Mouse (Mus musculus) lung, postnatal 36 days (tissue): ENCODE data around the gene Hsd11b1.
"Not testable (repeated sequence)": the region's sequence is repeated elsewhere in the genome, so short reads cannot be mapped to it uniquely, and the experiment has no call there.

Experiments
- DNase-seq: peaks from one replicate; pipeline ENCODE4 v3.0.0; 2022; ENCODE audit warnings: mixed read lengths

The Hsd11b1 gene

DNA sequence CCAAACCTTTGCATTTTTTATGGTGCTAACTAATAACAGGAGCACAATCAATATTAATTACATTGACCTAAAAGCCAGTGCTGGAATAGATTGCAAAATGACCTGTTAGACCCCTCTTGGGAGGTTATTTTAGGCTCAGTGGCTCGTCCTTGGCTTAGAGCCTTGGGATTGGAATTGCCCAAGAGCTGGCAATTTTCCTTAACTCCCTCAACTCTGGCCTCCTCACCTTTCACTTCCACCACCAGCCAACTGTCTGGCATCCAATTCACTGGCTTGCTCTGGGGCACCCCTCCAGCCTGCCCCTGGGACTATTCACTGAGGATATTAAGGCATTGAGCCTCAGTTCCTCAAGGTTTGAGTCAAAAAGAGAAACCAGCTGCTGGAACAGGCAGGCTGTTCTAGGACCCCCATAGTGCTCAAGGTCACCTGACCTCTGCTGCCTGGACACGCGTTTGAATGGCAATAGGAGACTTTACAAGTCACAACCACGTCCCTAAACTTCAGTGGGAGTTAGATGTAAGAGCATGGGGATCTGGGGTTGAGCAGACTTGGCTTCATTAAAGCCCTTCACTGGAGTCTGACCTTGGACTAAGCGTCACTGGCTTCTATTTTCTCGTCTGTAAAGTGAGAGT is 14.7 kb upstream of the Hsd11b1 start:
- DNase-seq: peak; percentile 65

- DNase-seq: no peak
These were observed 10.7 kb upstream of the Hsd11b1 start for GRCm38 (mm10) chr1:193274407-193275071.

DNA sequence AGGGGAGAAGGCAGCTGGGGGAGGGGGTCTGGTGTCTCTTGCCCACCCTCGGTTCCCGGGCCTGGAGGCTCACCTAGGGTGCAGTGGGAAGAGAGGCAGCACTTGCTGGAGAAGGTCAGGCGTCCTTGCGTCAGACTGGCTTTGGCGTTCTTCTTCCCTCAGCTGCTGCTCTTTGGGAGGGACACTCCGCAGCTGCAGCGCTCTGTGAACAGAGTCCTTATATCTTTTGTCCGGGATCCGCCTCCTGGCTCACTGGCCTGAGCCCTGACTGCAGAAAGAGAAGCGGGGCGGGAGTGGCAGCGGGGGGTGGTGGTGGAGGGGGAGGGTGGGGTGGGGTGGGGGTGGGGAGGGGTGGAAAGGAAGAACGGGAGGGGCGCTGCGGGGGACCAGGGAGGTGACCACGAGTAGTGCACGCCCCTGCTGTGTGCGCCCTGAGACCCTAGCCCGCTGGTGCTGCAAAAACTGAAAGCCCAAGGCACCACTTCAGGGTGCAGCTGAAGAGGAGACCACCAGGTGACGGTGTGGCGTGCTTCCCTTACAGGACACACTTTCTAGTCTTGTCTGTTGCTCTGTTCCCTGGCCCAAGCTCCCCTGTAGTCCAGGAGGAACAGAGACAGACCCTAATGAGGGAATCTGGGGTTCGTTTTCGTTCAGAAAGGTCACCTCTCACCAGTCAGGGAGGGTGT is 9.2 kb upstream of the Hsd11b1 start, which contains the start of gene G0s2:
Gene G0s2, minus strand, starts transcription at position 302 of the 686 bp plus-strand sequence.
- peak; percentile 83 for DNase-seq

DNA sequence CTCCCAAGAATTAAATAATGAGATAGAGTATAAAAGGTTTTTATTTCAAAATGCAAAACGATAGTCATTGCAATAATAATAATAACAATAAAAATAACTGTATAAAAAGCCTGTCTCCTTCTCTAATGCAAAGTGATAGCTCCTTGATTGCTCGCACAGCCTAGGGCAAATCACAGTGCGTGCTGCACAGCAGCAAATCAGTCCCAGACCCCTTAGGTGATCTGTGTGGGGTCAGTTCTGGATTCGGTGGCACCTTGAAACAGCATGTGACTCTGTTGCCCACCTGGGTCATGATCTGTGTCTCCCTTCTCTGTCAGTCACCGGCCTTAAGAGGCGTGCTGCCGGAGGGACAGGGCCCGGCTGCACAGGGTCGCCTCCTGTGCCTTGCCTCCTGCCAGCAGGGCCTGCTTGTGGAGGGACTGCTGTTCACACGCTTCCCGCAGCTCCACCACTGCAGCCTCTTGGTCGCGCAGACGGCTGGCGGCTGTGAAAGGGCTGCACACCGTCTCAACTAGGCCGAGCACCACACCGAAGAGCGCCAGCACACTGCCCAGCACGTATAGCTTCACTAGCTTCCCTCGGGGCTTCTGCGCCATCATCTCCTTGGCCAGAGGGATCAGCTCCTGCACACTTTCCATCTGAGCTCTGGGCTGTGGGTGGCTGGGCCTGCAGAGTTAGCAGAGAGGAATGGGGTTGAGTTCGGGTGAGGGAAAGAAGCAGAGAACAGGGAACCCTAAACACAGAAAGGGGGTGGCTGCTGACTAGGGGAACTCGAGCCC is 8.5 kb upstream of the Hsd11b1 start:
- no peak for DNase-seq

GRCm38 (mm10) chr1:193270965-193271763 is 7.3 kb upstream of the Hsd11b1 start:
- DNase-seq: peak; percentile 61

- no peak for DNase-seq
These were observed 1.9 kb upstream of the Hsd11b1 start for GRCm38 (mm10) chr1:193265734-193266133.

DNA sequence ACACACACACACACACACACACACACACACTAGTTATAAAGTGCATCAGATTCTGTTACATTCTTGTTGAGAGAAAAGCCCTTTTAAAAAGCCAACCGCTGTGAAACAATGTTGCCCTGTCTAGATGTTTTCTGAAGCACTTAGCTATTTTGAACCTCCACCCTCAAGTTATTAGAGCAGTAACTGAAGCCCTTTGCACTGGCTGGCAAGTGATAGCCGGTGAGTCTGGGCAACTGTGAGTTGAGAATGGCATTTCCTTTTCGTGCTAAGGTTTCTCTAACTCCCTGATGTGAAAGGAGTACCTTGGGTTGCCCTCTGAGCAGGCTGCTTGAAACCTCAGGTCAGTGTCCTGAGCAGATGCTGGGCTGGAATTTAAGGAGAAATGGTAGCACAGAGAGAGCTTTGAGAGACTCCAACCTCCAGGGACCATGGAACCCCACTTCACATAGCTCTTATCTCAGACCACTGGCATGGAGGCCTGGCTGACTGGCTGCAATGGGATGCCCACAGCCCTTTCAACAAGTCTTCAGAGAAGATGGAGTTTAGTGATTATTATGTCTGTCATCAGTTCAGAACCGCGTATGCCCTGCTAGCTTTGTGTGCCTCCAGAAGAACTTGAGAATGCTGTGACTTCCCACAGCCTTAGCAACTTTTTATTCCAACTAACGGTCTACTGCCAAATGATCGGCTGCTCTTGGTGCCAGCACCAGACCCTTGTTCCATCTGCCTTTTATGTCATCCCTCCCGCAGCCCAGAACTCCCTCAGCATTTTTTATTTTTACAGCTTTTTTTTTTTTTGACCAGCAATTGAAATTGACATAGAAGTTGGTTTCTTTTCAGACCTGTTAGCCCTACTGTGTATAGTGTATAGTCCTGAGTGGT is 608 bp downstream of the Hsd11b1 start:
- no peak for DNase-seq

- peak; percentile 73 for DNase-seq
These were observed 1.9 kb downstream of the Hsd11b1 start for GRCm38 (mm10) chr1:193261897-193262548.

- no peak for DNase-seq
These were observed 4.3 kb downstream of the Hsd11b1 start for GRCm38 (mm10) chr1:193259559-193259958.

DNA sequence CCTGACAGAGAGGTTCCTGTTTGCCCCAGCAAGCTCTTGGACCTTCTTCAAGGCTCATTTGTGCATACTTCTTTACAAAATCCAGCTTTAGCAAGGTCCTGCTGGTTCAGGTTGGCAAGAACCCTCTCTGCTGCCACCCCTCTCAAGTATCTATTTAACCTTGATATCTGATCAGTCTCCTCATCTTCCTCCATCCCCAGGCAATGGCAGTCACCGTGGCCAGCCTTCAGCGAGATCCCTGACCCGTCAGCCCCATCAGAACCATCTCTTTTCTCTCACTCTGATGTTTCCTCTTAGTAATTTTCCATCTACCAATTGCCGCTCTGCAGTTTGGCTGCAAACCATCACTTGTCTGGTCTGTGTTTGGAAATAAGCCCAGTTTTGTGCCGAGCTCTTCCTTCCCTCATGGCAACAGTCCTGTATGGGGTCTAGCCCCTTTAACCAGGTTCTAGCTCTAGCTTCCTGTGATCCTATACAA is 7.2 kb downstream of the Hsd11b1 start:
- no peak for DNase-seq

DNA sequence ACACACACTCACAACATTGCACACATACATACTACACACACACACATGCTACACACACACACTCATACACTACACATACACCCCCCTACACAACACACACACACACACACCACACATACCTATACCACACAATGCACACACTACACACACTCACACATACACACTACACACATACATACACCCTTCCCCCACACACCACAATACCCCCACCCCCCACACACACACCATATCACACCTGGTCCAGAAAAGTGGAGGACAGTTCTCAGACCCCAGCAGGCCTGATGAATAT is 7.6 kb downstream of the Hsd11b1 start:
- DNase-seq: no peak

GRCm38 (mm10) chr1:193255488-193256288 is 8.2 kb downstream of the Hsd11b1 start:
- peak; percentile 86 for DNase-seq

- no peak for DNase-seq
These were observed 8.8 kb downstream of the Hsd11b1 start for GRCm38 (mm10) chr1:193255032-193255431.

GRCm38 (mm10) chr1:193253895-193254294 is 10.0 kb downstream of the Hsd11b1 start:
- DNase-seq: not testable (repeated sequence)

- DNase-seq: no peak
These were observed 11.3 kb downstream of the Hsd11b1 start for GRCm38 (mm10) chr1:193252616-193253015.

- DNase-seq: no peak
These were observed 12.5 kb downstream of the Hsd11b1 start for GRCm38 (mm10) chr1:193251386-193251785.

DNA sequence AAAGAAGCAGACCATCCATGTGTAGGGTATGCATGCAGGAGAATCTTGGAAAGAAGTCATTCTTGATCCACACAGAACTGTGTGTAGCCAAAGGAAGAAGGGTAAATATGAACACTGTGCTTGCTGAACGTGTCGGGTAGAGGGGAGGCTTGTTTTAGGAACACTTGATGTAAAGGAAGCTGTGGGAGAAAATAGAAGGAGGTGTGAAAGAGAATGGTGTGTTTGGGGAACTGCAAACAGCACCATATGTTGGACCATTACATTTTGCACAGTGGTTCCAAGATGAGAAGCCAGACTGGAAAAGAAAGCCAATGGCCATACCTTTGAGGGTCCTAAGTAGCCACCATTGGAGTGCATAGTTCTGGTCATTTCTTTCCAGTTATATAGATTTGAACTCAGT is 13.8 kb downstream of the Hsd11b1 start:
- no peak for DNase-seq

DNA sequence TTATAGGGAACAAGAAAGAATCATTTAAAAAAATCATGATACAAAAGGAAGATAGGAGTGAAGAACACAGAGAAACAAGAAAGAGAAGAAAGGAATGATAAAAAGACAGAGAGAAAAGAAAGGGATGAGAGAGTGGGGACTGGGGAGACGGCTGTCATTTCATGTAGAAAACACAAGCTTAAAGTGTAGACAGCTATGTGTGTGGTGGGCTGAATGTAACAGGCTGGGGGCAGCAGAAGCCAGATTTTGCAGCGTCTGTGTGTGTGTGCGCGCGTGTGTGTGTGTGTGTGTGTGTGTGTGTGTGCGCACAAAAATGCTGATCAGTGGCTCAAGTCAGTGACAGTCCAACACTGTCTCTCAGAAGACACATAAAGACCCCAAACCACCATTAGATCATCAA is 19.6 kb downstream of the Hsd11b1 start:
- no peak for DNase-seq

DNA sequence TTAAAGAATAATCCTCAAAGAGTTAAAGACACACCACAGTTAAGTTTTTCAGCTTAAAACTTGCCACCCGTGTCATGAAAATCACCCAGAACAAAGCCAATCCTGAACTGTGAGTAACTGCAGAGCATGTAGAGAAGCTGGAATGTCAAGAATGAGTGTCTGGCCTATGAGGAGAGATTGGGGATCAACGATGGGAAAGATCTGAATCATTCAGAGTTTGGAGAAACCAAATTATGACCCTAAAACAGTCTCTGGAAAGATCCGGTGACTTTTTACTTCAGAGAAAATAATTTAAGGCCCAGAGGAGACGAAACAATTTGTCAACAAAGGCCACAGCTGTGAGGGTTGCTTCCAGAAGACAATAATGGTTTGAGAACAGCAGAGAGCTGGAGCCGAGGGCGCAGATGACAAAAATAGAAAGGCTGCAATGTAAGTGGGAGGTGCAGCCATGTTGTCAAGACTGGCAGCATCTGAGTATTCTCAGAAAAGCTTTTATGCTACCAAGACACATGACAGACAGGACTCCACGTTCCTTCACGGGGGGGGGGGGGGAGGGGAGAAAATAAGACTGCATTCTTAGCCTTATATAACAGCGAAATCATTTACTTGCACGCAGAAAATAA is 20.2 kb downstream of the Hsd11b1 start:
- no peak for DNase-seq
